Mouse (Mus musculus) stomach, postnatal 0 days (tissue): ENCODE results near the gene Klhl7.

Experiments
- CTCF ChIP-seq: IDR thresholded peaks from 2 replicates; pipeline ENCODE4 v1.5.1; 2016; ENCODE audit warnings: antibody characterized with exemption, low read depth, mild to moderate bottlenecking, moderate library complexity
- EP300 ChIP-seq: optimal IDR thresholded peaks from 2 replicates; pipeline ENCODE3; 2016; ENCODE audit warnings: antibody characterized with exemption

GRCm38 (mm10) chr5:24164789-24165445 lies 64.5 kb downstream of the Klhl7 start, which contains the start of gene Nupl2:
- no peak for TF ChIP-seq EP300
- no peak for TF ChIP-seq CTCF
